Mouse (Mus musculus): ENCODE measurements at regions not wholly inside any gene's neighbourhood (a gene's known extent, or its start where the extent isn't known, plus 50 kb on each side); places are given as distances from the start of the nearest gene placed in this dataset.

DNA sequence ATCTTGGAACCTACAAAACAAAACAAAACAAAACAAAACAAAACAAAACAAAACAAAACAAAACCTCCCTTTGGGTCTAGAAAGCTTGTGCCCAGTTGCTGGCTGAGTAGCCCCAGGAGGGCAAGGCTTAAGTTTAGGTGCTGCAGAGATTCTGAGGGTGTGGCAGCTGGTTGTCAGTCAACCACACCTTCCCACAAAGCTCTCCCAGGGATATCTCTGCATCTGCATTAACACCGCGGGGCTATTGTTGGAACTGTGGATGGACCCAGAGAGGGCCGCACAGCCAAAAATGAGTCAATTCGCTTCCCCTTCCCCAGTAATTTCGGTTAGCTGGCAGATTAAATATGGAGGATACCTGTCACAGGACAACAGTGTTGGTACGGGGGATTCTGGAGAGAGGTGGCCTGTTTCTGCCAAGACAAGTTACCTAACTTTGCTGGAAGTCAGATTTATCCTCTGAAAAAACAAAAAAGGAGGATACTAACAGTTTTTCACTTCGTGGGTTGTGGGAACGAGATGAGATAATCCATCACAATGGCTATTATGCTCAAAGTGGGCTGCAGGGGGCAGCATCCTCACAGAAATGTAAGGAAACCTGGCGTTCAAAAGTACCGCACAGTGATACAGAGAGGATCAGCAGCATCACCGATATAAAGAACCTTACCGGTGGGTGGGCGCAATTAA, 96.7 kb downstream of the 1500009L16Rik start:
- peak; percentile 79 to 82 for DNase-seq (ENCODE audit: low spot score in 2 of 2)
- intact Hi-C loops (cut with DNase I) = loop anchor here (1.0 to 5.0 kb wide), 2 partner anchors 198 to 631 kb away; no protein-coding TSS in a partner anchor

GRCm38 (mm10) chr10:83819950-83820275, 97.2 kb downstream of the 1500009L16Rik start:
- intact Hi-C loops (cut with DNase I) = loop anchor here (1.0 to 5.0 kb wide), 2 partner anchors 197 to 630 kb away; no protein-coding TSS in a partner anchor
- no peak for DNase-seq (ENCODE audit: low spot score in 2 of 2)

DNA sequence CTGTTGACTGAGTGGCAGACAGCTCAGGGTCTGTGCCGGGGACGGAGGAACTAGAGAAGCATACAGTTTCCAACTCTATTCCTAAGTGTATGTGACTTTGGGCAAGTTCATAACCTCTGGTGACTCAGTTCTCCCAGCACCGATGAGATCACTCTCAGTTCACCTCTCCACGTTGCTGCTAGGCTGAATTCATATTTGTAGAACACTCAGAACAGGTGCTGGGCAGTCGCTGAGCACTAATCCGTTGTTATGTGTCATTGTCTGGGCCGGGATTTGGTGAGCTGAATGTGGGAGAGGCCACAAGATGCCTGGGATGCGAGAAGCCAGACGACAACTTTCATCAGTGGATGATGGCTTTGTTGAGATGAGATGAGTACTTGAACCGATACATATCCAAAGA, 98.4 kb downstream of the 1500009L16Rik start:
- no peak for DNase-seq (ENCODE audit: low spot score in 2 of 2)
- intact Hi-C loops (cut with DNase I) = no loop called here

GRCm38 (mm10) chr10:83826105-83826504, 103.4 kb downstream of the 1500009L16Rik start:
- intact Hi-C loops (cut with DNase I) = no loop called here
- no peak for DNase-seq (ENCODE audit: low spot score in 2 of 2)

- intact Hi-C loops (cut with DNase I) = no loop called here
- no peak for DNase-seq (ENCODE audit: low spot score in 2 of 2)
These were observed 113.7 kb downstream of the 1500009L16Rik start for GRCm38 (mm10) chr10:83836351-83836750.

- intact Hi-C loops (cut with DNase I) = no loop called here
- no peak for DNase-seq (ENCODE audit: low spot score in 2 of 2)
These were observed 117.6 kb downstream of the 1500009L16Rik start for GRCm38 (mm10) chr10:83840226-83840625.

DNA sequence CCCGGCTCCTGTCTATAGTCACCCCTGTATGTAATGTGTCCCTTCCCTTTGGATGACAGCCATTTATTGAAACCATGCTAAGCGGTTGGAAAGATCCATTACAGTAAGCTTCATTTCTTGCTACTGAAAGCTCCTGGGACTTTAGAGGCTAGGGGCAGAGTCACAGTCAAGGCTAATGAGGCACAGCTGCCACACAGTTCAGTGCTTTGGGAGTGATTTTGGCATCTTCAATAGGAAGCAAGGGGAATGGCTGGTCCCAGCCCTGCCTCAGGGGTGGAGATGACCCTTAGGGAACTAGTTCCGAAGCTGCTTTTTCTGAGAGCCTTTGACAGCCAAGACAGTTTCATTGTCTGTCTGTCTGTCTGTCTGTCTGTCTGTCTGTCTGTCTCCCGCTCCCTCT, 128.2 kb downstream of the 1500009L16Rik start:
- intact Hi-C loops (cut with DNase I) = no loop called here

DNA sequence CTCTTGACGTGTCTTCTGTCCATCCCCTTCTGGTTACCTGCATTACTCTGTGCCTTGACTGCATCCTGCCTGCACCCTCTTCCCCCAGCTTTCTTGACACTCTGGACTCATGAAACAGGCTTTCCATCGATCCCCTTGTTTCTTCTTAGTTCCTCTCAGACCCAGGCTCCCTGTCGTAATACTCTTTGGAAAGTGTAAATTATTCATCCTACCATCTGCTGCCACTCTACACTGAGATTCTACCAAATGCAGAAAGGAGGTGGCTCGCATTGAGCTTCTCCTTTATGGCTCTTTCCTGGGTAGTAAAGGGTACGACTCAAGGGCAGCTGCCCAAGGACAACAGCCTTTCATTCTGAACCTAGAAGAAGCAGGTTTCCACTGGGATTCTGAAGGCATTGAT, 129.5 kb downstream of the 1500009L16Rik start:
- no peak for DNase-seq (ENCODE audit: low spot score in 2 of 2)
- intact Hi-C loops (cut with DNase I) = no loop called here

More for the DNA sequence above, 128.2 kb downstream of the 1500009L16Rik start:
- no peak for DNase-seq (ENCODE audit: low spot score in 2 of 2)

- intact Hi-C loops (cut with DNase I) = no loop called here
- no peak for DNase-seq (ENCODE audit: low spot score in 2 of 2)
These were observed 130.1 kb downstream of the 1500009L16Rik start for GRCm38 (mm10) chr10:83852806-83853205.

DNA sequence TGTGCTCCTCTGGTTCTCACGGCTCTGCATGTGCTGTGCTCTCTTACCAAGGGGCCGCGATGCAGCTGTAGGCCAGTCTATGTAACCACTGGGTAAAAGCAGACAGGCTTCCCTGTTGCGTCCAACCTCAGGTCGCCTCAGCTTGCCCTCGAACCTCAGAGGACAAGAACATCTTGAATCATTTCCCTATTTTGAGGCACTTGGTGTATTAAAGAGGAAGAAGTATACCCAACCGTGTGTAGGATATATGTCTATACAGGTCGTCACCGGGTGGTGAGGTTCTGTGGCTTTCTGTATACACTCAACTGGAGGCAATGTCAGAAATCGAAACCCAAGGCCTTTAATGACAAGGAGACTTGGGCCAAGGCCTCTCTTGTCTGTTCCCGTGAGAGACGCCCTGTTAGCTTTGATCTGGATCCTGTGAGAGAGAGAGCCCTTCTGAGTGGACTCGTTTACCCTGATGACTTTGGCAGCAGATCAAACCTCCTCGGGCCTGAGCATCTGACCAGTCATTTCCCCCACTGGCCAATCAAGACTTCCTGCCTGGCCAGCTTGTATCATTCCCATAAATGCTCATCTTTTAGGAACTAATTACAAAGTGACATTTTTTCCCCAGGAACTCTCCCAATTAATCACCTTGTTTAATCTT, 135.3 kb downstream of the 1500009L16Rik start:
- no peak for DNase-seq (ENCODE audit: low spot score in 2 of 2)
- intact Hi-C loops (cut with DNase I) = no loop called here

GRCm38 (mm10) chr10:83858689-83859088, 136.0 kb downstream of the 1500009L16Rik start:
- intact Hi-C loops (cut with DNase I) = no loop called here
- no peak for DNase-seq (ENCODE audit: low spot score in 2 of 2)

DNA sequence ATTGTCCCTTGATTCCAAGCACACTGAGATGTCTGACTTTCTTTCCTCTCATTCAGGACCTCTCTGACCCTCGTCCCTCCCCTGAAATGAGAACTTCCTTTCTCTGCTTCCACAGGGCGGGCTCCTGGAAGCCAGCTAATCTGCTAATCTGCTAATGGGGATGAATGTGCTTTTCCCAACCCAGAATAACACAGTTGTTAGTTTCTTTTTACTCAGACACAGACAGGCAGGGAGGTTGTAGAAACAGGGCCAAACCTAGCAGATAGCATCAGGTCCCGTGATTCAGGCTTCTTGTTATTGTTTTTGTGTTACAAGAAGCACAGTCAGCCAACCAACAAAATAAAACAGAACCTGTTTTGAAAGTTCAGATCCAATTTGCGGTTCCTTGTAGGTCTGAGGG, 137.0 kb downstream of the 1500009L16Rik start:
- intact Hi-C loops (cut with DNase I) = no loop called here

DNA sequence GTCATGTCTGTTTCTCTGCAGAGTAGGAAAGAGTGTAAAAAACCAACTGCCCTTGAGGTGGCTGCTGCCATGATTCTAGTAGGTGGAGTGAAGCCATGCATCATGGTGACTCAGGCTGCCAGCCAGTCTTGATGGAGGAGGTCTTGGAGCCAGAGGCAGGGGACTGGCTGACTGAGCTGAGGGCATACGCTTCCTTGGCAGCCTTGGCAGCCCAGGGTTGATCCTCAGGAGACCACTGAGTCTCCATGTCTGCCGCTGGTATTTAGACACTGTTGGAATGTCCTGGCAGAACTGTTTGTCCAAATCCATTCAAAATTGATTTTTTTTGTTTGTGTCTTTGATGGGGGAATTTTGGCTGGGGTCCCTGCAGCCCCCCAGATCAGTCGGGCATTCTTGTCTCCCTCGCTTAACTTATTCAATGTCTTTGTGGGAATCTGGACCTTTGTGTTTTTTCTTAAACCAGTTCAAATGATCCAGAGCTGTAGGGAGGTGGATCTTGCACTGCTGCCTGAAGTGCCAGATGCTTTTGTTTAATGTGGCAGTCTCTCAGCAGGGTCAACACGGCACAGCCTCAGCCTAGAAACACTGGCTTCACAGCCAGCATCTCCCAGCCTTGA, 139.0 kb downstream of the 1500009L16Rik start:
- intact Hi-C loops (cut with DNase I) = no loop called here
- no peak for DNase-seq (ENCODE audit: low spot score in 2 of 2)

More for the DNA sequence above, 137.0 kb downstream of the 1500009L16Rik start:
- no peak for DNase-seq (ENCODE audit: low spot score in 2 of 2)

DNA sequence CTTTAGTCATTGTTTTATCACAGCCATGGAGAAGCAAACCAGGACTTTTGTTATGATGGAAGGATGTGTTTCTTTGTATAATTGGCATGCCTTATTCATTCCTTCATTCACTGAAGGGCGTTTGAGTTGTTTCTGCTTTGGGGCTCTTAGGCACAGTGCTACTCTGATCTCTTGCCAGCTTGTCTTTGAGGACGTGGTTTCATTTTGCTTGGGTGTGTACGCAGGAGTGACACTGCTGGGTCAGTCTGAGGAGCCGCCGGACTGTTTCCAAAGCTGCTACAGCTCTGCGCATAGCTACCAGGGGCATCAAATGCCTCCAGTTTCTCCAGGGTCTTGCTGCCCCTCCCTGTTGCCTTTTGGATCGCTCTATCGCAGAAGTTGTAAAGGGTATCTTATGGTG, 141.9 kb downstream of the 1500009L16Rik start:
- DNase-seq (ENCODE audit: low spot score in 2 of 2) = no peak
- intact Hi-C loops (cut with DNase I) = no loop called here

DNA sequence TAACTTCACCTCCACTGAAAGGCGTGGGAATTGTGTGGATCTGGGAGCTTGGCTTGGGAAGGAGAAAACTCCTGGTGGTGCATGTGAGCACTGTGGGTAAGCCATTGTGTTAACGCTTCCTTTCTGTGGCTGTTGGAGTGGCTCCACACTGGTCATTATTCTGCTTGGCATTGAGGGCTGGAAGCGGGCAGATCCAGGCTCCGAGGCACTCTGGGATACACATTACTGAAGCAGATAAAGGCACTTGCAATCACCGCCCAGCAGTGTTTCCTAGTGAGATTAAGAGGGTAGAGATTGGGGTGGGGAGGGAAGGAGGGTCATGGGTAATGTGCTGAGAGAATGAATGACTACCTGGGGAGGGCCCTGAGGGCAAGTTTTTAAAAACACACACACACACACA, 143.3 kb downstream of the 1500009L16Rik start:
- intact Hi-C loops (cut with DNase I) = no loop called here
- no peak for DNase-seq (ENCODE audit: low spot score in 2 of 2)

- DNase-seq (ENCODE audit: low spot score in 2 of 2) = no peak
- intact Hi-C loops (cut with DNase I) = no loop called here
These were observed 149.2 kb downstream of the 1500009L16Rik start for GRCm38 (mm10) chr10:83871736-83872400.

- intact Hi-C loops (cut with DNase I) = no loop called here
- no peak for DNase-seq (ENCODE audit: low spot score in 2 of 2)
These were observed 156.1 kb downstream of the 1500009L16Rik start for GRCm38 (mm10) chr10:83878745-83879144.

- intact Hi-C loops (cut with DNase I) = no loop called here
- DNase-seq (ENCODE audit: low spot score in 2 of 2) = no peak
These were observed 159.6 kb downstream of the 1500009L16Rik start for GRCm38 (mm10) chr10:83882119-83882890.

DNA sequence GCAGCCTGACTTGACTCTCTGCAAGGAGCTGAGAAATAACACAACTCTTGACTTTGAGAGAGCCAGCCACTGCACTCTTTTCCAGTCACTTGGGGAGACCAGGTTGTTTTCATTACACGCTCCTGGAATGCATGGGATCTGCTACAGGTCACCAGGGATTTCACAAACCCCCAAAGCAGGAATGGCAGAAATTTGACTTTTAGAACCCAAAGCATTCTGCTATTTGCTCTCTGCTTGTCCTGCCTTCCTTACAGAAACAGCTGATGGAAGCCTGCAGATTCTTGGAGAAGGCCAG, 160.2 kb downstream of the 1500009L16Rik start:
- DNase-seq (ENCODE audit: low spot score in 2 of 2) = no peak
- intact Hi-C loops (cut with DNase I) = no loop called here

DNA sequence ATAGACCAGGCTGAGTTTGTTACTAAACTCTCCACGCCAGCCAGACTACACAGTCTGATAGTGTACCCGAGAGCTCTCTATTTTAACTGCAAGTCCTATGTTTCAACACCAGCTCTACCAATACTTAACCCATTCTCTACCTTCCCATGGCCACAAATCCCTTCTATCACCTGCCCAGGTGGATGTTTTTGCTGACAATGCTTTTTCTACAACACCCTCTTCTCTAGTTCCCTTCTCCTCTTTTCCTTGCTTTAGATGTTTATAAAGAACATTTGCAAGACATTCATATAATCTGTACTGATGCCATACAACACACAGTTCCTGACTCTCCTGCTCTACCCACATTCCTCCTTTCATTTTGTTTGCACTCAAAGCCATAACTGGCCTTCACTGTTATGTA, 161.9 kb downstream of the 1500009L16Rik start:
- intact Hi-C loops (cut with DNase I) = no loop called here
- no peak for DNase-seq (ENCODE audit: low spot score in 2 of 2)
